Mouse (Mus musculus) midbrain, embryonic 11.5 days (tissue): ENCODE measurements at regions not wholly inside any gene's neighbourhood (a gene's known extent, or its start where the extent isn't known, plus 50 kb on each side); places are given as distances from the start of the nearest gene placed in this dataset.

Experiments used
- ATAC-seq: fragments of 200-750 bp; cut with Nextera tagmentation; 2 replicates; pipeline ENCODE4 v1.8.0; 2017; ENCODE audit warnings: moderate TSS enrichment, moderate library complexity; ENCODE audit not compliant: low FRiP score
- DNase-seq: peaks from one replicate; pipeline ENCODE4 v3.0.0; 2015; ENCODE audit warnings: low spot score; ENCODE audit errors: missing footprints
- H3K27ac ChIP-seq: fragments of 300-500 bp; sonication (generic); 2 replicates; pipeline ENCODE4 v1.5.1; 2014; ENCODE audit warnings: low read depth, low read length
- H3K27me3 ChIP-seq: fragments of 300-500 bp; sonication (generic); 2 replicates; pipeline ENCODE4 v1.6.1; 2014; ENCODE audit warnings: mild to moderate bottlenecking, low read length, moderate library complexity, mixed read lengths; ENCODE audit not compliant: control insufficient read depth, insufficient read depth
- H3K36me3 ChIP-seq: fragments of 300-500 bp; sonication (generic); 2 replicates; pipeline ENCODE4 v1.6.1; 2014; ENCODE audit warnings: mild to moderate bottlenecking, low read length, moderate library complexity, mixed read lengths; ENCODE audit not compliant: control insufficient read depth, insufficient read depth
- H3K4me1 ChIP-seq: fragments of 300-500 bp; sonication (generic); 2 replicates; pipeline ENCODE4 v1.6.1; 2014; ENCODE audit warnings: low read length; ENCODE audit not compliant: control insufficient read depth, insufficient read depth
- H3K4me2 ChIP-seq: fragments of 300-500 bp; sonication (generic); 2 replicates; pipeline ENCODE4 v1.6.1; 2014; ENCODE audit warnings: mild to moderate bottlenecking, moderate library complexity
- H3K4me3 ChIP-seq: fragments of 300-500 bp; sonication (generic); 2 replicates; pipeline ENCODE4 v1.5.1; 2014; ENCODE audit warnings: low read depth, low read length
- H3K9ac ChIP-seq: fragments of 300-500 bp; sonication (generic); 2 replicates; pipeline ENCODE4 v1.6.1; 2014; ENCODE audit warnings: low read length
- H3K9me3 ChIP-seq: fragments of 300-500 bp; sonication (generic); 2 replicates; pipeline ENCODE4 v1.6.1; 2016; ENCODE audit warnings: low read length; ENCODE audit not compliant: control insufficient read depth
- WGBS: fragments of 180-500 bp; shearing (Covaris S2); extraction: QIAGEN DNeasy Blood & Tissue Kit; methylation state at CpG from one replicate; pipeline ENCODE4 v1.1.7; 2014; 5-methylcytosine and 5-hydroxymethylcytosine counted together

GRCm38 (mm10) chr2:75137983-75138745 is 312.6 kb downstream of the Mtx2 start:
- DNase-seq (peak; percentile 97), ATAC-seq (peak; percentile 55; the same call in 1 of the 2 replicates)
- H3K4me3 ChIP-seq = peak overlapping the region; percentile 32
- no peaks in the 10 kb centered on the region for H3K9me3 ChIP-seq
- H3K9ac ChIP-seq = no peak overlapping the region; the same call in 1 of the 2 replicates
- H3K27ac ChIP-seq = no peak overlapping the region
- no peaks in the 10 kb centered on the region for H3K36me3 ChIP-seq
- H3K4me1 ChIP-seq = peaks cover 5% of the 10 kb centered on the region
- peak overlapping the region; percentile 75 for H3K4me2 ChIP-seq
- peaks cover 56% of the 10 kb centered on the region for H3K27me3 ChIP-seq
- 4% methylated on average over 29 of the region's 29 CpGs for WGBS

DNA sequence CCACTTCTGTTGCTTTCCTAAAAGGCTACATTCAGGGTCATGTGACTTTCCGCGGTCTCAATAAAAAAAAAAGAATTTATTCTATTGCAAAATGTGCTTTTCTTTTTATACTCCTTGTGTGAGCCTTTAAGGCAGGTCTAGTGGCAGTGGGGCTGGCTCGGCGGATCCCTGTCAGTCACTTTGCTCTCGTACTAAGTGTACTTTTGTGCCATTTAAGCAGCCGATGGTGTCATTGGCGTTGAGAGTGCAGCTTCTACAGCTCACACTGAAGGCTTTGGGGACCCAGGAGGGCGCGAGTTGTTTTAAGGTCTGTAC is 313.1 kb downstream of the Mtx2 start:
- 27% methylated on average over 9 of the region's 9 CpGs for WGBS

DNA sequence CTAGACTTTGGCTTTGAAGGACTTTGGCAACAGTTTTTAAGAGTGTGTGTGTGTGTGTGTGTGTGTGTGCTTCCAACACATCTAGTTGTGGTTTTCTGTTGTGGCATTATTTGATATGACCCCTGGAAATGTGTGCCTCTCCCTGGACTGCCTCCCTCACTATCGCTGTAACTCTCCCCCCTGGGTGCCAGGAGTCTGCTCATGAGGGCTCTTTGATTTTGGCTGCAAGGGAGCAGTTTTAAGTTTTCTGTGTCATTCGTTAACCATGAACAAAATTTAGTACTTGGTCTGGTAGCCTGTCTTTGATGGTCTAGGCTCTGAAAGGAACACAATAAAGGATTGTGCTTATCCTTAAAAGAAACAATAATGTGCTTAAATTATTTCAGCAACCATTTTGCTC is 313.9 kb downstream of the Mtx2 start:
- no peaks in the 10 kb centered on the region for H3K9me3 ChIP-seq
- no peaks in the 10 kb centered on the region for H3K36me3 ChIP-seq
- H3K4me3 ChIP-seq = no peak overlapping the region
- H3K27ac ChIP-seq = no peak overlapping the region
- no peak overlapping the region for H3K9ac ChIP-seq
- peak; percentile 64 for DNase-seq
- peaks cover 53% of the 10 kb centered on the region for H3K27me3 ChIP-seq
- WGBS = 59% methylated on average over 2 of the region's 2 CpGs
- H3K4me2 ChIP-seq = no peak overlapping the region
- no peak for ATAC-seq
- peaks cover 5% of the 10 kb centered on the region for H3K4me1 ChIP-seq

More for the DNA sequence above, 313.1 kb downstream of the Mtx2 start:
- no peak for ATAC-seq
- peak; percentile 90 for DNase-seq
- Histone ChIP-seq H3K36me3 (no peaks in the 10 kb centered on the region), H3K4me2 (no peak overlapping the region), H3K9ac (no peak overlapping the region), H3K4me3 (no peak overlapping the region), H3K27me3 (peaks cover 53% of the 10 kb centered on the region), H3K27ac (no peak overlapping the region), H3K4me1 (peaks cover 5% of the 10 kb centered on the region), H3K9me3 (no peaks in the 10 kb centered on the region)

DNA sequence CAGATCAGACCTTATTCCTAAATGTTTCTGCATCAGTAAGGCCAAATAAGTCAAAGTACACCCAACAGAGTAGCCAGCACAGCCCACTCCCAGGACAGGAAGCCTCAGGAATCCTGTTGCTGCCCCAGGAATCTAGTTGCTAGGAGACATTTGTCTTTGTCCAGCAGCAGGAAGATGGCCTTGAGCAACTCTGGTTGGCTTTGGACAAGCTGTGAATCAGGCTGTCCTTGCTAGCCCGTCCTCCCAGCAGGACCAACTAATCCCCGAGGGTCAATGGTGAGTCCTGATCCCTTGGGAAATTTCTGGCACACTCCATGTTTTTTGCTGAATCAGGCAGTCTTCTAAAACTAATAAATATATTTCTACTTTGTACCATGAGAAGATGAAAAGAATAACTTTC is 317.1 kb downstream of the Mtx2 start:
- ATAC-seq = no peak

DNA sequence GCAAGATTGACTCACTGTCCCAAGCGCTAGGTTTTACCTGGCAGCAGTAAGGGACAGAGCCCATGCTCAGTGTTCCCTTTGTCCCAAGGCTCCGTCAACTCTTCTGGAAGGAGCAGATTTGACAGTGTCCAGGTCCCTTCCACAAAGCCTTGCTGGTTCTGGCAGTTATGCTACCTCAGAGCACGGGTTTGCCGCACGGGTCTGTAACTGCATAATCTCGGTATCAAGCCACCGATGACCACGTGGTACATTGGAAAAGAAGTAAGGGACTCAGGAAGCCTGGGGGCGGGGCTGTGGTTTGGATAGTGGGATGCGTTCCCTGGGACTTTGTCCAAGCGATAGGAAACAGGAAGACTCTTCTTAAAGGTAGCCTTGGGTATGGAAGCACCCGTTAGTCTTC is 319.3 kb downstream of the Mtx2 start:
- Histone ChIP-seq H3K4me1 (no peaks in the 10 kb centered on the region), H3K27ac (no peak overlapping the region), H3K4me3 (no peak overlapping the region), H3K9ac (no peak overlapping the region), H3K27me3 (peaks cover 12% of the 10 kb centered on the region), H3K36me3 (no peaks in the 10 kb centered on the region), H3K4me2 (no peak overlapping the region), H3K9me3 (no peaks in the 10 kb centered on the region)
- ATAC-seq = no peak
- DNase-seq = no peak
- WGBS = 84% methylated on average over 12 of the region's 12 CpGs

More for the DNA sequence above, 317.1 kb downstream of the Mtx2 start:
- no peak for DNase-seq
- no peak overlapping the region for H3K9ac ChIP-seq
- 7% methylated on average over 2 of the region's 2 CpGs for WGBS
- H3K36me3 ChIP-seq = no peaks in the 10 kb centered on the region
- H3K4me1 ChIP-seq = peaks cover under 1% of the 10 kb centered on the region; the same call in 1 of the 2 replicates
- H3K4me2 ChIP-seq = no peak overlapping the region
- H3K27me3 ChIP-seq = peaks cover 30% of the 10 kb centered on the region
- H3K4me3 ChIP-seq = no peak overlapping the region
- H3K9me3 ChIP-seq = no peaks in the 10 kb centered on the region
- H3K27ac ChIP-seq = no peak overlapping the region

DNA sequence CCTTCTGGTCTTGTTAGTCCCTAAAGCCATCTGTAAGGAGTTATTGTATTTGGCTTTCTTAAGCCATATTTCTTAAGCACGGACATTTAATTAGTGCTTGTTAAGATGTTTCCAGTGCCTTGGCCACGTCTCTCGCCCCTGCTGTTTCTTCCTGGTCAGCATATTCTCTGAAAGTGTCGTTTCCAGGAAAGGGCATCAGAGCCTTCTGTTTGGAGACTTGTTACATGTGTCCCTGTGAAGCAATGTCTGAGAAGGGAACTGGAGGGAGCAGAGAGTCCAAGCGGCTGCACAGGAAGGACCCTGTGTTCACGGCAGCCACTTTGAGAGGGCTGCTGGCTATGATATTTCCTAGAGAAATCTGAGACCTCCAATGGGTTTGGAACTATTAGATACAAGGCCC is 320.7 kb downstream of the Mtx2 start:
- Histone ChIP-seq H3K9ac (no peak overlapping the region), H3K4me2 (no peak overlapping the region), H3K36me3 (no peaks in the 10 kb centered on the region), H3K4me1 (no peaks in the 10 kb centered on the region), H3K9me3 (no peaks in the 10 kb centered on the region), H3K27me3 (0 out of 2 replicates have a peak, but pooled peaks cover 3% of the 10 kb centered on the region), H3K27ac (no peak overlapping the region), H3K4me3 (no peak overlapping the region)
- DNase-seq (peak; percentile 71), ATAC-seq (no peak)
- WGBS = 76% methylated on average over 6 of the region's 6 CpGs

DNA sequence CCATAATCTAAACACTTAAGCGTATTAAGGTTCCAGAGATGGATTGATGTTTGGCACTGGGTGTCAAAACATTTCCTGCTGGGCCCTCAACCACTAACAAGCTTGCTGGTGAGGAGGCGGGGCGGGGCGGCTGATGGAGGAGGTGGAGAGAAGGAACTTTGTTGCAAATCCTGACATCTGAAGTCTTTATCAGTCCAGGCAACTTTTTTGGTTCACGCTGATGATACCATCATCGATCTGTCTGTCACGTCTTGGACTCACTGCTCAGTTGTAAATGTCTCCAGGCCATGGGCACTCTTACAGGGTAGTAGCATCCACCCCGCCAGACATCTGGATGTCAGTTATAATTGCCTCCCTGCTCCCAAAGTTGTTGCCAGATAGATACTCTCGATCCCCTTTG is 321.8 kb downstream of the Mtx2 start:
- no peaks in the 10 kb centered on the region for H3K36me3 ChIP-seq
- H3K9ac ChIP-seq = no peak overlapping the region
- WGBS = 68% methylated on average over 9 of the region's 9 CpGs
- H3K9me3 ChIP-seq = no peaks in the 10 kb centered on the region
- no peak for ATAC-seq
- peak; percentile 57 for DNase-seq
- no peak overlapping the region for H3K4me2 ChIP-seq
- no peak overlapping the region for H3K4me3 ChIP-seq
- H3K4me1 ChIP-seq = no peaks in the 10 kb centered on the region
- H3K27me3 ChIP-seq = 0 out of 2 replicates have a peak, but pooled peaks cover 3% of the 10 kb centered on the region
- H3K27ac ChIP-seq = no peak overlapping the region

- Histone ChIP-seq H3K36me3 (no peaks in the 10 kb centered on the region), H3K4me3 (no peak overlapping the region), H3K4me1 (no peaks in the 10 kb centered on the region), H3K27me3 (no peaks in the 10 kb centered on the region), H3K9ac (no peak overlapping the region), H3K27ac (no peak overlapping the region), H3K4me2 (no peak overlapping the region), H3K9me3 (no peaks in the 10 kb centered on the region)
- DNase-seq = peak; percentile 77
- no peak for ATAC-seq
- WGBS = 69% methylated on average over 8 of the region's 8 CpGs
Observed at GRCm38 (mm10) chr2:75147967-75148366, 322.4 kb downstream of the Mtx2 start.

DNA sequence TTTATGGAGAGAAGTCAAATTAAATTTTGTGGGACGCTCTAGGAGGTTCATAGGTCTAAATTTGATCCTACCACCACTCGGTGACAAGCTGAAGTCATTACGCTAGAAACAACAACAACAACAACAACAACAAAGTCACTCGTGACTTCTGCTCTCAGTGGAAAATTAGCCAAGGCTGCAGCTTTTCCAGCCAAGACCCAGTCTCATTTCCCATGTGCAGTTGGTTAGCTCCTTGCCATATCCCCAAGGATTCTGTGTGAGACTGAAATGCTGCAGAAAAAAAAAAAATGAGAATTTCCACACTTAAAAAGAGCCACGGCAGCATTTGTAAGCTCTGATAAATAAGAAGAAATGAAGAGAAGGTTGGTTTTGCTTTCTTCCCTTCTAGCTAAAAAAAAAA is 323.4 kb downstream of the Mtx2 start:
- no peak overlapping the region for H3K4me2 ChIP-seq
- WGBS = 87% methylated on average over 5 of the region's 5 CpGs
- no peak for ATAC-seq

More for the DNA sequence above, 323.4 kb downstream of the Mtx2 start:
- Histone ChIP-seq H3K27me3 (no peaks in the 10 kb centered on the region), H3K27ac (no peak overlapping the region), H3K4me1 (no peaks in the 10 kb centered on the region), H3K9me3 (no peaks in the 10 kb centered on the region), H3K36me3 (no peaks in the 10 kb centered on the region), H3K4me3 (no peak overlapping the region), H3K9ac (no peak overlapping the region)
- peak; percentile 76 for DNase-seq
